Mouse (Mus musculus): ENCODE data around the gene Setdb2.

DNA sequence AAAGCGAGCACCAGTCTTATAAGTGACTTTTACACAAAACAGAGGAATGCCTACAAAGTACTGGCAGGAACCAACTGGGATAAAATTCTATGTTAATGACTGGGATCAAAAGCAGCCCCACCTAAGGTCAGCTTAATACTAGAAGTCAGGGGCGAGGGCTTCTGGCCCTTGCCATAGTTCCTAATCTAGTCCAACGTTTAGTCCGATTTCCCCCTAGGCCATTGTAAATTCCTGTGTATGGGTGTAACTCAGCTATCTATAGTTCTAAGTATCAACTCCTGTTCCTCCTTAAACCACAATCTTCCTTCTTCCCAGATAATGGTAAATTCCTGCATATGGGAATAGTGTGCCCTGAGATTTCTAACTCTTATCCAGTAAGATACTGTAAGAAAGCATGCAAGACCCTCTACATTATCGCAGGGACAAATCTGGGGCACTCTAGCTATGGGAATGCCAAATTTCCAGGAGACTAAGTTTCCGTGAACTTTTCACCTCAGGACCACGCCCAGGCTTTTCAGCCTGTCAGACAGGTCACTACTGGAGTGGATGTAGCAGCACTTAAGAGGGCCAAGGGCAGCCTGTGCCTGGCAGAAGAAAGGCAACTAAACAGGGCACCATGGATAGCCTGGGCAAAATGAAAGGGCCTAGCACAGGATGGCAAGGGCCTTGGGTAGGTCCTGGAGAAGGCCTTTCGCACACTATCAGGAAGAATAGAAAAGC, 74.1 kb downstream of the Setdb2 start:
- TF ChIP-seq CTCF (IDR thresholded peaks at IDR 0.05; ENCODE audit: low read depth) (no peak), EP300 (optimal IDR thresholded peaks at IDR 0.05) (no peak)
